Mouse (Mus musculus) lung, adult 2 months (tissue): ENCODE results near the gene Fxyd3. TPM values are rescaled to one million over a fixed set of nuclear protein-coding genes. Genes with fewer than 3 reads are reported as not detected.

ENCODE experiments used
- DNase-seq: peaks from one replicate; pipeline ENCODE4 v3.0.0; 2022
- H3K4me1 ChIP-seq: fragments of 200-500 bp; 2 replicates; pipeline ENCODE4 v1.6.1; 2011; ENCODE audit warnings: low read length; ENCODE audit not compliant: control insufficient read depth, insufficient read depth
- H3K4me3 ChIP-seq: fragments of 200-500 bp; replicated peaks from 2 replicates; pipeline ENCODE3; 2011; ENCODE audit warnings: low read depth, mild to moderate bottlenecking, control low read depth, low read length; ENCODE audit errors: extremely low read depth
- CTCF ChIP-seq: fragments of 200-500 bp; IDR thresholded peaks from 2 replicates; pipeline ENCODE4 v1.5.1; 2011; ENCODE audit warnings: mild to moderate bottlenecking, low read length, control low read depth; ENCODE audit not compliant: insufficient read depth
- POLR2A ChIP-seq: fragments of 200-500 bp; IDR thresholded peaks from 2 replicates; pipeline ENCODE4 v1.6.1; 2011; ENCODE audit warnings: low read depth, mild to moderate bottlenecking, control low read depth, low read length, borderline replicate concordance; ENCODE audit errors: extremely low read depth
- WGBS: fragments of 180-500 bp; shearing (Covaris S2); methylation state at CpG from one replicate; pipeline ENCODE4 v1.1.7; 2018; 5-methylcytosine and 5-hydroxymethylcytosine counted together
- polyA plus RNA-seq: library from polyadenylated mRNA; depleted of rRNA; stranded (reverse); fragments of >200 nt; gene quantifications from 2 replicates; pipeline ENCODE4 v1.2.3, GENCODE M21; 2012

Fxyd3 gene
- polyA plus RNA-seq, 1 experiment, result 43.2 TPM

- Histone ChIP-seq H3K4me1 (no peaks in the 10 kb centered on the region), H3K4me3 (no peak overlapping the region)
- no peak for DNase-seq
- no peak for TF ChIP-seq CTCF
- no peak for TF ChIP-seq POLR2A
- 51% methylated on average over 6 of the region's 6 CpGs for WGBS
Observed at GRCm38 (mm10) chr7:31077470-31077869, 966 bp upstream of the Fxyd3 start.

GRCm38 (mm10) chr7:31074713-31075069 is 1.8 kb downstream of the Fxyd3 start:
- no peak for DNase-seq
- Histone ChIP-seq H3K4me1 (no peaks in the 10 kb centered on the region), H3K4me3 (no peak overlapping the region)
- TF ChIP-seq POLR2A, result no peak
- TF ChIP-seq CTCF, result no peak
- WGBS, result 54% methylated on average over 5 of the region's 5 CpGs

GRCm38 (mm10) chr7:31074061-31074712 is 2.3 kb downstream of the Fxyd3 start:
- H3K4me3 ChIP-seq, result no peak overlapping the region
- 41% methylated on average over 7 of the region's 7 CpGs for WGBS
- no peak for DNase-seq
- TF ChIP-seq POLR2A, result no peak
- TF ChIP-seq CTCF, result no peak
- no peaks in the 10 kb centered on the region for H3K4me1 ChIP-seq

- TF ChIP-seq CTCF (no peak), POLR2A (no peak)
- DNase-seq, result no peak
- Histone ChIP-seq H3K4me3 (no peak overlapping the region), H3K4me1 (no peaks in the 10 kb centered on the region)
Observed at GRCm38 (mm10) chr7:31073546-31073945, 3.0 kb downstream of the Fxyd3 start.

- no peaks in the 10 kb centered on the region for H3K4me1 ChIP-seq
- TF ChIP-seq CTCF, result no peak
- TF ChIP-seq POLR2A, result no peak
- no peak for DNase-seq
- H3K4me3 ChIP-seq, result no peak overlapping the region
- WGBS, result 47% methylated on average over 9 of the region's 9 CpGs
Observed at GRCm38 (mm10) chr7:31072326-31072725, 4.2 kb downstream of the Fxyd3 start.

- H3K4me1 ChIP-seq, result no peaks in the 10 kb centered on the region
- no peak overlapping the region for H3K4me3 ChIP-seq
- TF ChIP-seq CTCF (no peak), POLR2A (no peak)
- 77% methylated on average over 6 of the region's 6 CpGs for WGBS
- no peak for DNase-seq
Observed at GRCm38 (mm10) chr7:31070324-31070723, 6.2 kb downstream of the Fxyd3 start.

- no peak for TF ChIP-seq CTCF
- DNase-seq, result no peak
- no peaks in the 10 kb centered on the region for H3K4me1 ChIP-seq
- no peak overlapping the region for H3K4me3 ChIP-seq
- WGBS, result 86% methylated on average over 14 of the region's 14 CpGs
Observed at GRCm38 (mm10) chr7:31069491-31069890, 7.0 kb downstream of the Fxyd3 start.

- no peak overlapping the region for H3K4me3 ChIP-seq
- no peak for DNase-seq
- TF ChIP-seq POLR2A (no peak), CTCF (no peak)
- 34% methylated on average over 5 of the region's 5 CpGs for WGBS
- H3K4me1 ChIP-seq, result no peaks in the 10 kb centered on the region
Observed at GRCm38 (mm10) chr7:31067836-31068235, 8.7 kb downstream of the Fxyd3 start.

GRCm38 (mm10) chr7:31063074-31063560 is 13.4 kb downstream of the Fxyd3 start:
- Histone ChIP-seq H3K4me1 (no peaks in the 10 kb centered on the region), H3K4me3 (no peak overlapping the region)
- no peak for TF ChIP-seq POLR2A
- TF ChIP-seq CTCF, result no peak
- 79% methylated on average over 12 of the region's 12 CpGs for WGBS
- DNase-seq, result no peak

- TF ChIP-seq POLR2A (no peak), CTCF (no peak)
- H3K4me1 ChIP-seq, result no peaks in the 10 kb centered on the region
- DNase-seq, result no peak
- 91% methylated on average over 7 of the region's 7 CpGs for WGBS
- H3K4me3 ChIP-seq, result no peak overlapping the region
Observed at GRCm38 (mm10) chr7:31060621-31061010, 15.9 kb downstream of the Fxyd3 start.
